Mouse (Mus musculus) heart, postnatal 0 days (tissue): Measurements from ENCODE around the gene Srrd. TPM values are rescaled to one million over a fixed set of nuclear protein-coding genes. Genes with fewer than 3 reads are reported as not detected.
A peak's percentile ranks its signal among the peaks of the same experiment; 100 is the strongest.

Experiments
- ATAC-seq: fragments of 200-750 bp; cut with Nextera tagmentation; 2 replicates; pipeline ENCODE4 v1.8.0; 2017; ENCODE audit warnings: low read depth, moderate number of reproducible peaks, moderate library complexity; ENCODE audit not compliant: insufficient read depth
- DNase-seq: peaks from one replicate; pipeline ENCODE4 v3.0.0-alpha.2; 2016; ENCODE audit warnings: low spot score
- H3K27ac ChIP-seq: fragments of 300-500 bp; sonication (generic); 2 replicates; pipeline ENCODE4 v1.5.1; 2014; ENCODE audit warnings: low read depth, mild to moderate bottlenecking
- H3K27me3 ChIP-seq: fragments of 300-500 bp; sonication (generic); 2 replicates; pipeline ENCODE4 v1.6.1; 2014; ENCODE audit warnings: low read length, mixed read lengths; ENCODE audit not compliant: control insufficient read depth, insufficient read depth
- H3K36me3 ChIP-seq: fragments of 300-500 bp; sonication (generic); replicated peaks from 2 replicates; pipeline ENCODE4 v1.6.1; 2014; ENCODE audit warnings: low read length, mixed read lengths; ENCODE audit not compliant: control insufficient read depth, insufficient read depth
- H3K4me1 ChIP-seq: fragments of 300-500 bp; sonication (generic); 2 replicates; pipeline ENCODE4 v1.6.1; 2014; ENCODE audit warnings: antibody characterized with exemption; ENCODE audit not compliant: control insufficient read depth, insufficient read depth
- H3K4me2 ChIP-seq: fragments of 300-500 bp; sonication (generic); 2 replicates; pipeline ENCODE4 v1.6.1; 2014; ENCODE audit warnings: low read depth, mild to moderate bottlenecking, low read length, moderate library complexity
- H3K4me3 ChIP-seq: fragments of 300-500 bp; sonication (generic); 2 replicates; pipeline ENCODE4 v1.5.1; 2014; ENCODE audit warnings: low read depth, low read length
- H3K9ac ChIP-seq: fragments of 300-500 bp; sonication (generic); replicated peaks from 2 replicates; pipeline ENCODE4 v1.6.1; 2014; ENCODE audit warnings: low read depth, low read length, mixed read lengths
- H3K9me3 ChIP-seq: fragments of 300-500 bp; sonication (generic); replicated peaks from 2 replicates; pipeline ENCODE4 v1.6.1; 2016; ENCODE audit warnings: low read length; ENCODE audit not compliant: control insufficient read depth
- CTCF ChIP-seq: IDR thresholded peaks from 2 replicates; pipeline ENCODE4 v1.5.1; 2016; ENCODE audit warnings: antibody characterized with exemption, control low read depth, low read depth
- EP300 ChIP-seq: IDR thresholded peaks from 2 replicates; pipeline ENCODE4 v1.6.1; 2016; ENCODE audit warnings: antibody characterized with exemption, low read depth
- WGBS: fragments of 180-500 bp; shearing (Covaris S2); extraction: QIAGEN DNeasy Blood & Tissue Kit; methylation state at CpG from one replicate; pipeline ENCODE4 v1.1.7; 2014; 5-methylcytosine and 5-hydroxymethylcytosine counted together
- polyA plus RNA-seq: library from polyadenylated mRNA; unstranded; fragments of >200 nt; fragmentation: Nextera tagmentation; extraction: Ambion mirVana; gene quantifications from 2 replicates; pipeline ENCODE4 v1.2.1, GENCODE M21; 2015
- total RNA-seq: library from RNA; depleted of rRNA; stranded (reverse); fragments of >200 nt; gene quantifications from 2 replicates; pipeline ENCODE4 v1.2.3, GENCODE M21; 2014; ENCODE audit warnings: low replicate concordance

The Srrd gene
- total and polyA plus RNA-seq, 2 experiments from 2014 or later, result 18.2 to 65.2 TPM

- Histone ChIP-seq H3K4me1 (peaks cover 26% of the 10 kb centered on the region; the same call in 1 of the 2 replicates), H3K27ac (peak overlapping the region; percentile 60), H3K4me3 (no peak overlapping the region), H3K4me2 (no peak overlapping the region), H3K27me3 (no peaks in the 10 kb centered on the region), H3K9ac (no peak overlapping the region), H3K9me3 (no peaks in the 10 kb centered on the region), H3K36me3 (no peaks in the 10 kb centered on the region; the same call in 1 of the 2 replicates)
- 69% methylated on average over 12 of the region's 12 CpGs for WGBS
- no peak for TF ChIP-seq CTCF
- peak; percentile 82; the same call in 1 of the 2 replicates for TF ChIP-seq EP300
- DNase-seq (peak; percentile 63), ATAC-seq (peak; percentile 73)
Measured at GRCm38 (mm10) chr5:112298226-112298988, 44.4 kb downstream of the Srrd start.

GRCm38 (mm10) chr5:112297257-112297656, 45.6 kb downstream of the Srrd start:
- H3K9me3 ChIP-seq, result no peaks in the 10 kb centered on the region
- H3K9ac ChIP-seq, result no peak overlapping the region
- H3K36me3 ChIP-seq, result no peaks in the 10 kb centered on the region; the same call in 1 of the 2 replicates
- no peak overlapping the region for H3K4me3 ChIP-seq
- H3K27me3 ChIP-seq, result no peaks in the 10 kb centered on the region
- H3K4me1 ChIP-seq, result peaks cover 27% of the 10 kb centered on the region; the same call in 1 of the 2 replicates
- TF ChIP-seq EP300 (no peak), CTCF (no peak)
- 49% methylated on average over 2 of the region's 2 CpGs for WGBS
- peak overlapping the region; percentile 60 for H3K27ac ChIP-seq
- no peak for DNase-seq
- no peak for ATAC-seq
- no peak overlapping the region for H3K4me2 ChIP-seq

GRCm38 (mm10) chr5:112296404-112297181, 46.2 kb downstream of the Srrd start:
- Histone ChIP-seq H3K9ac (no peak overlapping the region), H3K4me1 (peaks cover 27% of the 10 kb centered on the region; the same call in 1 of the 2 replicates), H3K27me3 (no peaks in the 10 kb centered on the region), H3K36me3 (no peaks in the 10 kb centered on the region; the same call in 1 of the 2 replicates), H3K4me3 (no peak overlapping the region), H3K4me2 (no peak overlapping the region), H3K27ac (peak overlapping the region; percentile 60), H3K9me3 (no peaks in the 10 kb centered on the region)
- no peak for TF ChIP-seq CTCF
- no peak for TF ChIP-seq EP300
- 27% methylated on average over 6 of the region's 6 CpGs for WGBS
- peak; percentile 28 for DNase-seq
- ATAC-seq, result peak; percentile 16; the same call in 1 of the 2 replicates

GRCm38 (mm10) chr5:112295564-112295963, 47.3 kb downstream of the Srrd start:
- no peaks in the 10 kb centered on the region for H3K9me3 ChIP-seq
- TF ChIP-seq CTCF, result no peak
- no peak for TF ChIP-seq EP300
- no peak overlapping the region for H3K4me2 ChIP-seq
- no peak overlapping the region for H3K9ac ChIP-seq
- no peak overlapping the region for H3K27ac ChIP-seq
- H3K27me3 ChIP-seq, result no peaks in the 10 kb centered on the region
- DNase-seq (no peak), ATAC-seq (no peak)
- H3K4me3 ChIP-seq, result no peak overlapping the region
- H3K36me3 ChIP-seq, result no peaks in the 10 kb centered on the region; the same call in 1 of the 2 replicates
- H3K4me1 ChIP-seq, result peaks cover 27% of the 10 kb centered on the region; the same call in 1 of the 2 replicates
- 75% methylated on average over 8 of the region's 8 CpGs for WGBS

GRCm38 (mm10) chr5:112295162-112295561, 47.7 kb downstream of the Srrd start:
- Histone ChIP-seq H3K4me2 (no peak overlapping the region), H3K9me3 (no peaks in the 10 kb centered on the region), H3K27ac (no peak overlapping the region), H3K36me3 (no peaks in the 10 kb centered on the region; the same call in 1 of the 2 replicates), H3K9ac (no peak overlapping the region), H3K4me3 (no peak overlapping the region), H3K27me3 (no peaks in the 10 kb centered on the region), H3K4me1 (peaks cover 27% of the 10 kb centered on the region; the same call in 1 of the 2 replicates)
- 53% methylated on average over 8 of the region's 8 CpGs for WGBS
- TF ChIP-seq EP300, result no peak
- TF ChIP-seq CTCF, result no peak
- DNase-seq (no peak), ATAC-seq (no peak)
